Mouse (Mus musculus) adrenal gland, postnatal 36 days (tissue): Measurements from ENCODE around the gene Gpr149. TPM values are rescaled to one million over a fixed set of nuclear protein-coding genes. Genes with fewer than 3 reads are reported as not detected.

Source experiments
- DNase-seq, 2 experiments: peaks; one replicate each; pipeline ENCODE4 v3.0.0; 2021; ENCODE audit warnings: mixed read lengths in 1 of 2
- long read RNA-seq, 2 experiments: library from polyadenylated mRNA; stranded (forward); transcript quantifications; one replicate each; pipeline ENCODE4 v2.0.0; 2021; ENCODE audit warnings: borderline sequencing depth in 2 of 2
- total RNA-seq, 2 experiments: library from RNA; stranded (reverse); gene quantifications; 2 replicates each; pipeline ENCODE4 v1.2.3; 2021

The Gpr149 gene
- not detected for total RNA-seq
- long read RNA-seq, experiment 1: 0 reads
- long read RNA-seq, experiment 2: 0 reads

- DNase-seq: no peak
Measured at GRCm38 (mm10) chr3:62604973-62605372, at the start of gene Gpr149. Gpr149 (minus strand) TSS chr3:62605140.

- DNase-seq: no peak
Measured at GRCm38 (mm10) chr3:62650551-62650950, 45.6 kb upstream of the Gpr149 start.

- DNase-seq: no peak
Measured at GRCm38 (mm10) chr3:62610861-62611260, 5.9 kb upstream of the Gpr149 start.

- no peak for DNase-seq
Measured at GRCm38 (mm10) chr3:62605931-62606330, 991 bp upstream of the Gpr149 start.

GRCm38 (mm10) chr3:62604047-62604391 is 921 bp downstream of the Gpr149 start:
- no peak for DNase-seq

- DNase-seq: no peak
Measured at GRCm38 (mm10) chr3:62603231-62604046, 1.5 kb downstream of the Gpr149 start.

GRCm38 (mm10) chr3:62602466-62602865 is 2.5 kb downstream of the Gpr149 start:
- no peak for DNase-seq

GRCm38 (mm10) chr3:62594842-62595241 is 10.1 kb downstream of the Gpr149 start:
- DNase-seq: peak; percentile 28 to 39

- no peak for DNase-seq
Measured at GRCm38 (mm10) chr3:62585072-62585471, 19.9 kb downstream of the Gpr149 start.

GRCm38 (mm10) chr3:62527593-62527992 is 77.3 kb downstream of the Gpr149 start:
- DNase-seq: no peak

- DNase-seq: no peak
Measured at GRCm38 (mm10) chr3:62527160-62527559, 77.8 kb downstream of the Gpr149 start.

- DNase-seq: no peak
Measured at GRCm38 (mm10) chr3:62507206-62507647, 97.7 kb downstream of the Gpr149 start.

GRCm38 (mm10) chr3:62506488-62507205 is 98.3 kb downstream of the Gpr149 start, which contains the start of gene Dhx36:
Dhx36 (minus strand) TSS chr3:62507004.
- DNase-seq: peak; percentile 97 to 98

- DNase-seq: no peak
Measured at GRCm38 (mm10) chr3:62505166-62505900, 99.6 kb downstream of the Gpr149 start.

GRCm38 (mm10) chr3:62499327-62499726 is 105.6 kb downstream of the Gpr149 start:
- no peak for DNase-seq

GRCm38 (mm10) chr3:62492568-62492967 is 112.4 kb downstream of the Gpr149 start:
- DNase-seq: no peak

GRCm38 (mm10) chr3:62484340-62484739 is 120.6 kb downstream of the Gpr149 start:
- no peak for DNase-seq

Other genes with a start within 250 kb of the Gpr149 start
- gene Dhx36, start 98.1 kb downstream of the Gpr149 start, total RNA-seq: 10 to 100 TPM; 35.7 to 36.1 TPM